ENCODE assay signal across 10 mouse cellular contexts in genomic region chr6:28931234-28931633, GRCm38 (mm10).
DNase-seq lines count a peak whose midpoint lies in the region; ATAC-seq and TF ChIP-seq lines count a peak whose summit lies in the region.
"Had no signal": no experiment of that assay in that cellular context is flagged by ENCODE, and none has a peak within 500 bp of the region (broad histone marks: within the 10 kb centered on the region; RNA-seq: fewer than 3 reads in every experiment).

No protein-coding gene starts in this region.

- no peak for DNase-seq in heart, postnatal 36 days
- DNase-seq in stomach, postnatal 0 days (ENCODE audit: low spot score), result no peak
- DNase-seq in limb, embryonic 10.5 days (ENCODE audit: low spot score), result peak; percentile 40
- no peak for DNase-seq in spleen, postnatal 36 days (ENCODE audit: low spot score in 2 of 2)
- DNase-seq in left cerebral cortex, adult 9 months (ENCODE audit: low spot score in 2 of 2), result no peak

- H3K4me3 ChIP-seq in heart, embryonic 14.5 days (ENCODE audit: control insufficient read depth in 1 of 2, insufficient read depth in 1 of 2, low read depth in 1 of 2, low read length in 2 of 2), result no peak overlapping the region
- no peak overlapping the region for H3K4me3 ChIP-seq in stomach, embryonic 14.5 days (ENCODE audit: low read depth, low read length)
- no peak overlapping the region for H3K4me3 ChIP-seq in stomach, postnatal 0 days (ENCODE audit: low read depth, low read length)
- peak overlapping the region; percentile 43 for H3K4me3 ChIP-seq in limb, embryonic 10.5 days
- no peak overlapping the region for H3K4me3 ChIP-seq in neural tube, embryonic 15.5 days (replicated peaks)
- H3K4me3 ChIP-seq: erythroblast, embryonic 14.5 days had no signal

- TF ChIP-seq CTCF in stomach, postnatal 0 days (IDR thresholded peaks at IDR 0.05; ENCODE audit: low read depth), result no peak

- no peaks in the 10 kb centered on the region for H3K36me3 ChIP-seq in heart, embryonic 14.5 days (ENCODE audit: control insufficient read depth, insufficient read depth, low read length)
- no peaks in the 10 kb centered on the region for H3K36me3 ChIP-seq in stomach, embryonic 14.5 days (ENCODE audit: control insufficient read depth, insufficient read depth, low read length)
- H3K36me3 ChIP-seq in stomach, postnatal 0 days (ENCODE audit: control insufficient read depth, insufficient read depth, low read length), result no peaks in the 10 kb centered on the region
- no peaks in the 10 kb centered on the region for H3K36me3 ChIP-seq in limb, embryonic 10.5 days
- H3K36me3 ChIP-seq in neural tube, embryonic 15.5 days, result no peaks in the 10 kb centered on the region

- intact Hi-C loops in heart, postnatal 36 days (cut with DNase I), result no loop called here

- no peak for ATAC-seq in heart, embryonic 14.5 days (ENCODE audit: insufficient number of reproducible peaks, insufficient read depth, low FRiP score, low read depth)
- ATAC-seq in stomach, embryonic 14.5 days (ENCODE audit: insufficient number of reproducible peaks, insufficient read depth, low FRiP score, low read depth), result no peak
- ATAC-seq in stomach, postnatal 0 days (ENCODE audit: low FRiP score, low TSS enrichment), result no peak
- ATAC-seq in neural tube, embryonic 15.5 days (ENCODE audit: low FRiP score), result peak; percentile 45

- H3K4me2 ChIP-seq in heart, embryonic 14.5 days (ENCODE audit: low read length), result peak overlapping the region; percentile 67
- peak overlapping the region; percentile 24 for H3K4me2 ChIP-seq in stomach, embryonic 14.5 days (replicated peaks; ENCODE audit: low read depth, low read length)
- H3K4me2 ChIP-seq in stomach, postnatal 0 days (replicated peaks; ENCODE audit: low read depth), result no peak overlapping the region
- H3K4me2 ChIP-seq in neural tube, embryonic 15.5 days, result peak overlapping the region; percentile 59

- H3K9ac ChIP-seq in heart, embryonic 14.5 days (ENCODE audit: low read length), result no peak overlapping the region
- no peak overlapping the region for H3K9ac ChIP-seq in stomach, embryonic 14.5 days (replicated peaks; ENCODE audit: low read depth, low read length)
- no peak overlapping the region for H3K9ac ChIP-seq in stomach, postnatal 0 days (ENCODE audit: low read length)
- H3K9ac ChIP-seq in neural tube, embryonic 15.5 days (replicated peaks), result 0 out of 2 replicates have a peak overlapping the region, but pooled peaks have one; percentile 6

- H3K27ac ChIP-seq in heart, embryonic 14.5 days (replicated peaks in 1 of 2; ENCODE audit: control insufficient read depth in 1 of 2, insufficient read depth in 1 of 2, low read depth in 2 of 2, low read length in 2 of 2), result no peak overlapping the region
- no peak overlapping the region for H3K27ac ChIP-seq in stomach, embryonic 14.5 days (ENCODE audit: low read length)
- no peak overlapping the region for H3K27ac ChIP-seq in stomach, postnatal 0 days (replicated peaks)
- peak overlapping the region; percentile 70 for H3K27ac ChIP-seq in limb, embryonic 10.5 days
- H3K27ac ChIP-seq in neural tube, embryonic 15.5 days (replicated peaks), result no peak overlapping the region

- no peak for TF ChIP-seq EP300 in stomach, postnatal 0 days (optimal IDR thresholded peaks at IDR 0.05)

- no peaks in the 10 kb centered on the region for H3K9me3 ChIP-seq in heart, embryonic 14.5 days (ENCODE audit: control insufficient read depth, low read length)
- H3K9me3 ChIP-seq in stomach, embryonic 14.5 days (ENCODE audit: control insufficient read depth, low read depth, low read length), result no peaks in the 10 kb centered on the region
- H3K9me3 ChIP-seq in stomach, postnatal 0 days (ENCODE audit: control insufficient read depth, low read length), result no peaks in the 10 kb centered on the region
- H3K9me3 ChIP-seq in limb, embryonic 10.5 days (replicated peaks), result no peaks in the 10 kb centered on the region
- H3K9me3 ChIP-seq in neural tube, embryonic 15.5 days (replicated peaks), result no peaks in the 10 kb centered on the region
- H3K9me3 ChIP-seq: megakaryocyte, embryonic 14.5 days had no signal

- H3K27me3 ChIP-seq in heart, embryonic 14.5 days (ENCODE audit: control insufficient read depth, insufficient read depth, low read length), result no peaks in the 10 kb centered on the region
- no peaks in the 10 kb centered on the region for H3K27me3 ChIP-seq in stomach, embryonic 14.5 days (ENCODE audit: control insufficient read depth, insufficient read depth, low read length)
- H3K27me3 ChIP-seq in stomach, postnatal 0 days (ENCODE audit: control insufficient read depth, insufficient read depth, low read length), result no peaks in the 10 kb centered on the region
- H3K27me3 ChIP-seq in limb, embryonic 10.5 days (ENCODE audit: low read depth, poor library complexity, severe bottlenecking), result no peaks in the 10 kb centered on the region
- no peaks in the 10 kb centered on the region for H3K27me3 ChIP-seq in neural tube, embryonic 15.5 days (replicated peaks)

- peaks cover 9 to 12% of the 10 kb centered on the region in 2 experiments; a peak in 3 of 4 replicates for H3K4me1 ChIP-seq in heart, embryonic 14.5 days (ENCODE audit: control insufficient read depth in 2 of 2, insufficient read depth in 2 of 2, low read length in 2 of 2)
- H3K4me1 ChIP-seq in stomach, embryonic 14.5 days (ENCODE audit: control insufficient read depth, insufficient read depth, low read length), result 0 out of 2 replicates have a peak, but pooled peaks cover 5% of the 10 kb centered on the region
- no peaks in the 10 kb centered on the region for H3K4me1 ChIP-seq in stomach, postnatal 0 days (replicated peaks; ENCODE audit: control insufficient read depth, insufficient read depth)
- H3K4me1 ChIP-seq in limb, embryonic 10.5 days, result peaks cover 19% of the 10 kb centered on the region
- H3K4me1 ChIP-seq in neural tube, embryonic 15.5 days, result peaks cover 21% of the 10 kb centered on the region

- 41% methylated on average over 9 of the region's 9 CpGs for WGBS in heart, embryonic 14.5 days
- 45% methylated on average over 9 of the region's 9 CpGs for WGBS in stomach, embryonic 14.5 days
- 42% methylated on average over 9 of the region's 9 CpGs for WGBS in stomach, postnatal 0 days
- 20% methylated on average over 9 of the region's 9 CpGs for WGBS in limb, embryonic 10.5 days
- 14% methylated on average over 9 of the region's 9 CpGs for WGBS in neural tube, embryonic 15.5 days
